ENCODE assay signal across 8 mouse cellular contexts in genomic region chr1:178318002-178318388, GRCm38 (mm10). TPM values are rescaled to one million over a fixed set of nuclear protein-coding genes. Genes with fewer than 3 reads are reported as not detected.
DNase-seq lines count a peak whose midpoint lies in the region; ATAC-seq and TF ChIP-seq lines count a peak whose summit lies in the region.

No protein-coding gene starts in this region.

- ATAC-seq in embryonic facial prominence, embryonic 15.5 days (ENCODE audit: insufficient number of reproducible peaks, low FRiP score, low TSS enrichment, low read depth): peak; percentile 70
- ATAC-seq in intestine, embryonic 16.5 days: peak; percentile 66
- ATAC-seq in lung, embryonic 16.5 days (ENCODE audit: low read depth): peak; percentile 73
- ATAC-seq in stomach, embryonic 16.5 days (ENCODE audit: insufficient read depth, low FRiP score): peak; percentile 58

- TF ChIP-seq POLR2A in ES-Bruce4 (IDR thresholded peaks at IDR 0.05; ENCODE audit: insufficient read depth, low read length): no peak

- TF ChIP-seq EP300 in ES-Bruce4 (IDR thresholded peaks at IDR 0.05; ENCODE audit: insufficient read depth, low read depth, low read length): peak; percentile 74

- under 1% methylated on average over 17 of the region's 17 CpGs for WGBS in embryonic facial prominence, embryonic 15.5 days
- WGBS in intestine, embryonic 16.5 days: under 1% methylated on average over 17 of the region's 17 CpGs
- under 1% methylated on average over 17 of the region's 17 CpGs for WGBS in lung, embryonic 16.5 days
- WGBS in stomach, embryonic 16.5 days: under 1% methylated on average over 17 of the region's 17 CpGs

- H3K27ac ChIP-seq in ES-Bruce4 (ENCODE audit: insufficient read depth, low read length): peak overlapping the region; percentile 88
- peak overlapping the region; percentile 100 for H3K27ac ChIP-seq in embryonic facial prominence, embryonic 15.5 days (replicated peaks)
- peak overlapping the region; percentile 99 for H3K27ac ChIP-seq in intestine, embryonic 16.5 days (ENCODE audit: low read length)
- H3K27ac ChIP-seq in lung, embryonic 16.5 days (ENCODE audit: low read length): peak overlapping the region; percentile 99
- peak overlapping the region; percentile 100 for H3K27ac ChIP-seq in stomach, embryonic 16.5 days (ENCODE audit: low read length)

- H3K4me2 ChIP-seq in embryonic facial prominence, embryonic 15.5 days (replicated peaks): peak overlapping the region; percentile 56
- H3K4me2 ChIP-seq in intestine, embryonic 16.5 days (ENCODE audit: low read depth, low read length): peak overlapping the region; percentile 55
- H3K4me2 ChIP-seq in lung, embryonic 16.5 days (ENCODE audit: low read depth, low read length): peak overlapping the region; percentile 67
- peak overlapping the region; percentile 73 for H3K4me2 ChIP-seq in stomach, embryonic 16.5 days (ENCODE audit: low read depth, low read length)

- H3K9ac ChIP-seq in ES-Bruce4 (ENCODE audit: low read depth, poor library complexity, severe bottlenecking): peak overlapping the region; percentile 88
- peak overlapping the region; percentile 79 for H3K9ac ChIP-seq in embryonic facial prominence, embryonic 15.5 days
- H3K9ac ChIP-seq in intestine, embryonic 16.5 days (ENCODE audit: low read depth, low read length): peak overlapping the region; percentile 89
- peak overlapping the region; percentile 86 for H3K9ac ChIP-seq in lung, embryonic 16.5 days (ENCODE audit: low read length)
- peak overlapping the region; percentile 88 for H3K9ac ChIP-seq in stomach, embryonic 16.5 days (ENCODE audit: low read length)

- H3K27me3 ChIP-seq in ES-Bruce4 (ENCODE audit: control insufficient read depth, insufficient read depth, low read length, poor library complexity, severe bottlenecking): no peaks in the 10 kb centered on the region
- H3K27me3 ChIP-seq in embryonic facial prominence, embryonic 15.5 days: no peaks in the 10 kb centered on the region
- no peaks in the 10 kb centered on the region for H3K27me3 ChIP-seq in intestine, embryonic 16.5 days (replicated peaks; ENCODE audit: control insufficient read depth, insufficient read depth, low read length)
- no peaks in the 10 kb centered on the region for H3K27me3 ChIP-seq in lung, embryonic 16.5 days (ENCODE audit: control insufficient read depth, insufficient read depth, low read depth, low read length)
- H3K27me3 ChIP-seq in stomach, embryonic 16.5 days (ENCODE audit: control insufficient read depth, insufficient read depth, low read length): no peaks in the 10 kb centered on the region

- no peaks in the 10 kb centered on the region for H3K4me1 ChIP-seq in ES-Bruce4 (ENCODE audit: control insufficient read depth, insufficient read depth, low read length)
- peaks cover 22% of the 10 kb centered on the region for H3K4me1 ChIP-seq in embryonic facial prominence, embryonic 15.5 days
- H3K4me1 ChIP-seq in intestine, embryonic 16.5 days (ENCODE audit: control insufficient read depth, insufficient read depth, low read length): peaks cover 15% of the 10 kb centered on the region
- H3K4me1 ChIP-seq in lung, embryonic 16.5 days (replicated peaks; ENCODE audit: control insufficient read depth, insufficient read depth, low read length): peaks cover 20% of the 10 kb centered on the region
- peaks cover 23% of the 10 kb centered on the region for H3K4me1 ChIP-seq in stomach, embryonic 16.5 days (ENCODE audit: control insufficient read depth, insufficient read depth, low read length)

- H3K4me3 ChIP-seq in ES-Bruce4 (ENCODE audit: low read depth, low read length): peak overlapping the region; percentile 68
- H3K4me3 ChIP-seq in embryonic facial prominence, embryonic 15.5 days (replicated peaks): peak overlapping the region; percentile 68
- H3K4me3 ChIP-seq in intestine, embryonic 16.5 days (ENCODE audit: low read length): peak overlapping the region; percentile 71
- H3K4me3 ChIP-seq in lung, embryonic 16.5 days (ENCODE audit: low read length): peak overlapping the region; percentile 67
- peak overlapping the region; percentile 79 for H3K4me3 ChIP-seq in stomach, embryonic 16.5 days (replicated peaks; ENCODE audit: low read length)

- no peak for TF ChIP-seq CTCF in ES-Bruce4 (IDR thresholded peaks at IDR 0.05; ENCODE audit: low read depth, low read length)

- peak; percentile 95 for DNase-seq in embryo, embryonic 10 days (ENCODE audit: low spot score)
- DNase-seq in embryo, embryonic 9.5 days (ENCODE audit: extremely low spot score): no peak
- DNase-seq in adrenal gland, postnatal 10 days: no peak

- no peaks in the 10 kb centered on the region for H3K9me3 ChIP-seq in ES-Bruce4 (replicated peaks; ENCODE audit: control insufficient read depth, insufficient read depth, low read length, poor library complexity, severe bottlenecking)
- no peaks in the 10 kb centered on the region for H3K9me3 ChIP-seq in embryonic facial prominence, embryonic 15.5 days (replicated peaks)
- no peaks in the 10 kb centered on the region for H3K9me3 ChIP-seq in intestine, embryonic 16.5 days (ENCODE audit: control insufficient read depth, low read length)
- no peaks in the 10 kb centered on the region for H3K9me3 ChIP-seq in lung, embryonic 16.5 days (ENCODE audit: control insufficient read depth, low read length)
- no peaks in the 10 kb centered on the region for H3K9me3 ChIP-seq in stomach, embryonic 16.5 days (replicated peaks; ENCODE audit: control insufficient read depth, low read length)

- peaks cover 24% of the 10 kb centered on the region for H3K36me3 ChIP-seq in ES-Bruce4 (ENCODE audit: control insufficient read depth, insufficient read depth, low read length, poor library complexity, severe bottlenecking)
- H3K36me3 ChIP-seq in embryonic facial prominence, embryonic 15.5 days: peaks cover 12% of the 10 kb centered on the region
- peaks cover under 1% of the 10 kb centered on the region; the same call in 1 of the 2 replicates for H3K36me3 ChIP-seq in intestine, embryonic 16.5 days (ENCODE audit: control insufficient read depth, insufficient read depth, low read length)
- peaks cover 16% of the 10 kb centered on the region for H3K36me3 ChIP-seq in lung, embryonic 16.5 days (ENCODE audit: control insufficient read depth, insufficient read depth, low read length)
- 0 out of 2 replicates have a peak, but pooled peaks cover 3% of the 10 kb centered on the region for H3K36me3 ChIP-seq in stomach, embryonic 16.5 days (ENCODE audit: control insufficient read depth, insufficient read depth, low read length)

RNA-seq across cellular contexts. Expression of gene Cox20, which starts 0.9 kb away (rescaled TPM):
- 26.5 and 27.7 TPM in 2 replicates for polyA plus RNA-seq in ES-Bruce4 (2011; ENCODE audit: insufficient read depth, insufficient read length, low read depth, missing spikeins)
- 113 and 118 TPM in 2 replicates for polyA plus RNA-seq in embryonic facial prominence, embryonic 15.5 days (2015; fragmentation: Nextera tagmentation; extraction: Ambion mirVana)
- polyA plus RNA-seq in intestine, embryonic 16.5 days (2015; fragmentation: Nextera tagmentation; extraction: Ambion mirVana): 136 and 142 TPM in 2 replicates
- polyA plus RNA-seq in lung, embryonic 16.5 days (2015; fragmentation: Nextera tagmentation; extraction: Ambion mirVana): 113 and 141 TPM in 2 replicates
- 107 and 139 TPM in 2 replicates for polyA plus RNA-seq in stomach, embryonic 16.5 days (2015; fragmentation: Nextera tagmentation; extraction: Ambion mirVana)
- total RNA-seq in adrenal gland, postnatal 10 days (2021): 10 to 100 TPM; 78.7 to 88.8 TPM

RNA-seq across cellular contexts. Expression of gene Hnrnpu, which starts 19.6 kb away (rescaled TPM):
- polyA plus RNA-seq in ES-Bruce4 (2011; ENCODE audit: insufficient read depth, insufficient read length, low read depth, missing spikeins): 1,120 and 1,155 TPM in 2 replicates
- polyA plus RNA-seq in embryonic facial prominence, embryonic 15.5 days (2015; fragmentation: Nextera tagmentation; extraction: Ambion mirVana): 356 and 362 TPM in 2 replicates
- 137 and 155 TPM in 2 replicates for polyA plus RNA-seq in intestine, embryonic 16.5 days (2015; fragmentation: Nextera tagmentation; extraction: Ambion mirVana)
- polyA plus RNA-seq in lung, embryonic 16.5 days (2015; fragmentation: Nextera tagmentation; extraction: Ambion mirVana): 209 and 239 TPM in 2 replicates
- polyA plus RNA-seq in stomach, embryonic 16.5 days (2015; fragmentation: Nextera tagmentation; extraction: Ambion mirVana): 110 and 162 TPM in 2 replicates
- 100 to 1,000 TPM; 328 to 391 TPM for total RNA-seq in adrenal gland, postnatal 10 days (2021)
